Mouse (Mus musculus): ENCODE measurements at regions not wholly inside any gene's neighbourhood (a gene's known extent, or its start where the extent isn't known, plus 50 kb on each side); places are given as distances from the start of the nearest gene placed in this dataset.

DNA sequence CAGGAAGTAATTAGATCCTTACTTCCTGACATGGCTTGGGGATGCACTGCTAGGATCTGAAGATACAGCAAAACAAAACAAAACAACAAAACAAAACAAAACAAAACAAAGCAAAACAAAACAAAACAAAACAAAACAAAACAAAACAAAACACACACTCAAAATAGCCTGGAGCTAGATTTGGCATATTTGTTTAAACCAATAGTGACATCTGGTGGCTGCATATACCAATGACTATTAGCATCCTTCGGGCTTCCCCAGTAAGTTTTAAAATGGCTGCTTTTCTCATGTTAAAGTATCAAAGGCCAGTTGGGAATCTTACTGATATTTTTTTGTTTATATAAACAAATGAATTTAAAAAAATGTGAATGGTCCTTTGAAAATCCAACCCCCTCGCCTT lies 52.9 kb upstream of the Ica1 start:
- Histone ChIP-seq H3K4me1 (no peaks in the 10 kb centered on the region), H3K27me3 (replicated peaks) (no peaks in the 10 kb centered on the region), H3K9me3 (replicated peaks) (no peaks in the 10 kb centered on the region), H3K4me2 (no peak overlapping the region), H3K9ac (replicated peaks) (no peak overlapping the region), H3K4me3 (replicated peaks) (no peak overlapping the region), H3K36me3 (no peaks in the 10 kb centered on the region), H3K27ac (replicated peaks) (no peak overlapping the region)
- no peak for ATAC-seq (ENCODE audit: low FRiP score)
- WGBS: 55% methylated on average over 2 of the region's 2 CpGs

DNA sequence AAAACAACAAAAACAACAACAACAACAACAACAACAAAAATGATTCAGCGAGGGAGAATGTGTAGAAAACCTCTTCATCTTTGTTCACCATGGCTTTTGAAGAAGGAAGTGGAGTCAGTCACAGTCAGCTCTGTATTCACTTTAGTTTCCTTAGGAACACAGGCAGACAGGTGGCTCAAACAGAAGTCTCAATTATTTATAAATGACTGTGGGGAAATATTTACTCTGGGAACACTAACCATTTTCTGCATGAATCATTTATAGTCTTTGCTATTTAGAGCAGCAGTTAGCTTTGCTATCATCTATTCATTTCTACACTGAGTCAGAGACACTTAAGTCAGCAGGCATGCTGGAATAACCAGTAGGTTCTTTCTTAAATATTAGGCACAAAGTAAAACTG lies 54.6 kb upstream of the Ica1 start:
- Histone ChIP-seq H3K9me3 (replicated peaks) (no peaks in the 10 kb centered on the region), H3K4me2 (no peak overlapping the region), H3K4me1 (no peaks in the 10 kb centered on the region), H3K27me3 (replicated peaks) (no peaks in the 10 kb centered on the region), H3K4me3 (replicated peaks) (no peak overlapping the region), H3K27ac (replicated peaks) (no peak overlapping the region), H3K9ac (replicated peaks) (no peak overlapping the region), H3K36me3 (no peaks in the 10 kb centered on the region)
- WGBS: 88% methylated on average over 1 of the region's 1 CpGs
- ATAC-seq (ENCODE audit: low FRiP score): no peak

DNA sequence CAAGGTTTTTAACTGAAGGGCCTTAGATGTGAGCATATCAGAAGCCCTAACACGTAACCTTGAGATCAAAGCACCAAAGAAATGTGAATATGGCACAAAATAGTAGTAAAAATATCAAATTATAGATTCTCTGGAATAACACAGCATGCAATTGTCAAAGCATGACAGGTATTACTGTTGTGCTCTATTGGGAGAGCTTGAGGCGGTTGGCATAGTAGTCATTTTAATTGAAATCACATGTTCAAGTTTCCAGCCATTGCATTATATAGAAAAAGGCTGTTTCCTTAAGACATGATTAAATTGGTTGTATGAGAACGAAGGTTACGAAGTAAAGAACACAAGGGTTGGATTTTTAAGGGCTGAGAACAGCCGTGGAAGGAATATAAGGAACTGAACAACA lies 75.4 kb upstream of the Ica1 start:
- 87% methylated on average over 5 of the region's 5 CpGs for WGBS
- no peaks in the 10 kb centered on the region for H3K4me1 ChIP-seq
- H3K27me3 ChIP-seq (replicated peaks): no peaks in the 10 kb centered on the region
- no peak overlapping the region for H3K27ac ChIP-seq (replicated peaks)
- no peak overlapping the region for H3K9ac ChIP-seq (replicated peaks)
- no peak for ATAC-seq (ENCODE audit: low FRiP score)
- no peak overlapping the region for H3K4me2 ChIP-seq
- no peaks in the 10 kb centered on the region for H3K36me3 ChIP-seq
- no peaks in the 10 kb centered on the region for H3K9me3 ChIP-seq (replicated peaks)
- no peak overlapping the region for H3K4me3 ChIP-seq (replicated peaks)

DNA sequence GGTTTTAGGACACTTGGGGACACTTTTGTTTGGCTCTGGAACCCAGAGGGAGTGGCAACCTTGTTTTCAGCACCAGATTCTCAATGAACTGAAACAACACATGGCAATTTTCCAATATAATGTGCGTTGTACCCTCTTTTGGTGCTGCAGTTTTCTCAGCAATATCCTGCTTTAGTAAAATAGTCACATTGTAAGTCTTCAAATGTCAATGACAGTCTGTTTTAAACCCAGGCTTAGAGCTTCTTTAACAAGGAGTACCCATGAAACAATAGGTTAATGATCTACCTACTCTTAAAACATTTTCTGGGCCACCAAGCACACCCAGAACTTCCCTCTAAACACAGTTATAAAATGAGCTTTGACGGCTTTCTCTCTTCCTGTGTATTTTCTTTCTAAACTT lies 82.3 kb upstream of the Ica1 start:
- H3K27me3 ChIP-seq (replicated peaks): no peaks in the 10 kb centered on the region
- no peaks in the 10 kb centered on the region for H3K9me3 ChIP-seq (replicated peaks)
- H3K9ac ChIP-seq (replicated peaks): no peak overlapping the region
- H3K4me3 ChIP-seq (replicated peaks): no peak overlapping the region
- H3K36me3 ChIP-seq: no peaks in the 10 kb centered on the region
- ATAC-seq (ENCODE audit: low FRiP score): no peak
- no peak overlapping the region for H3K4me2 ChIP-seq
- no peaks in the 10 kb centered on the region for H3K4me1 ChIP-seq
- WGBS: 44% methylated on average over 2 of the region's 2 CpGs
- H3K27ac ChIP-seq (replicated peaks): no peak overlapping the region

DNA sequence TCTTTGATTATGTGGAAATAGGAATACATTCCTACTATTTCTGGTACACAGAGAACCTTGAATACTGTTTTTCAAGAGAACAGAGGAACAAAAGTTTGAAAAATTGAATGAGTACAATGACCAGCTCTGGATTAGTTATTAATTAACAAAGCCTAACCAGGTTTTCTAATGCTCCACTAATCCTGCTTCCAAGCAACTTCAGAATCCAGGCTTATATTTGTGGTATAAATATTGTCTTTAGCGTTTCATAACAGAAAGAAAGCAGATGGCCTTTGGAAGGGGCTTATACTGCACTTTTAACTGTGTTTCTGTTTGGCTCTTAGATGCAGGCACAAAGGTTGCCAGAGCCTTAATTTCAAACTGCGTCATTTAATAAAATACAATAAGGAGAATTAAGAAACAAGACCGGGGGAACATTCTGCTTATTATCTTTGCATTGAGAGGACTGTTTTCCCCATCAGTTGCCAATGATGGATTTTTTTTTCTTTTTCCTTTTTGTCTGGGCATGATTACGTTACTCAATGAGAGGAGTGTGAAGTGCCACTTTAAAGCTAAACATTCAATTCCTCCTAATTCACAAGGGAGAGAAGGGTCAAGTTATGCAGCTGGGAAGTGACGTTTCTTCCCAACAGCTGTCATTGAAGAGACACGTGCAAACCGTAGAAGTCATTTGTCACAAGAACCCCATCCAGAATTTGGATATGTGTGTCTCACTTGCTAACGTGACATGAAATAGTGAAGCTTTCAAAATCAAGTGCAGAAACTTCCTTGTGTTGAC lies 84.2 kb upstream of the Nxph1 start:
- no peaks in the 10 kb centered on the region for H3K36me3 ChIP-seq
- no peak overlapping the region for H3K4me2 ChIP-seq
- no peaks in the 10 kb centered on the region for H3K9me3 ChIP-seq (replicated peaks)
- no peak for ATAC-seq (ENCODE audit: low FRiP score)
- no peaks in the 10 kb centered on the region for H3K4me1 ChIP-seq
- no peak overlapping the region for H3K27ac ChIP-seq (replicated peaks)
- H3K27me3 ChIP-seq (replicated peaks): no peaks in the 10 kb centered on the region
- 65% methylated on average over 8 of the region's 8 CpGs for WGBS
- H3K9ac ChIP-seq (replicated peaks): no peak overlapping the region
- no peak overlapping the region for H3K4me3 ChIP-seq (replicated peaks)

DNA sequence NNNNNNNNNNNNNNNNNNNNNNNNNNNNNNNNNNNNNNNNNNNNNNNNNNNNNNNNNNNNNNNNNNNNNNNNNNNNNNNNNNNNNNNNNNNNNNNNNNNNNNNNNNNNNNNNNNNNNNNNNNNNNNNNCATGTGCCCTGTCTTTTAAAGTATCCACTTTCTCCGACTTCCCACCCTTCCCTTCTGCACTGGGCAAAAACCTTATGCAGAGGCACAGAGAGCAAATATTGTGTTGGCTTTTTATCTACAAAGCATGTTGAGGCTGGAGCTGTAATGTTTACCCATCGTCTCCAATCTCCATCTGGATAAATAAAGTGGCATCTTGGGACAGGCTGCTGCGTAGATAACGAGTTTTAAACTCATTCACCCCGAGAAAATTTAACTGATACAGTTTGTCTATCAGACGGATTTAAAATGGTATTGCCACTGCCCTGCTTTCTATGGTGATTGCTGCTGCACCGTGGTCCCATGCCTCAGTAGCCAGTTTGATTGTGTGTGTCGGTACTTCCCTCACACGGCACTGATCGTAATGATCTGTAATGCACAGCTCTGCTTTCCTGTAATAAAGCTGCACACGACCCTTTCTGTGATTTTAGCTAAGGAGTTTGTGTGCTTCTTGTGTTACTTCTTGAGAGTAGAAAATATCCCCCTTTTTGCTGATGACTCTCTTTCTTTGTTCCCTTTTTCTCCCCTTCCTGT lies 70.7 kb upstream of the Nxph1 start:
- Histone ChIP-seq H3K4me1 (peaks cover 8% of the 10 kb centered on the region; the same call in 1 of the 2 replicates), H3K27ac (replicated peaks) (peak overlapping the region; percentile 69), H3K9me3 (replicated peaks) (no peaks in the 10 kb centered on the region), H3K36me3 (no peaks in the 10 kb centered on the region), H3K9ac (replicated peaks) (no peak overlapping the region), H3K27me3 (replicated peaks) (no peaks in the 10 kb centered on the region), H3K4me2 (peak overlapping the region; percentile 34), H3K4me3 (replicated peaks) (peak overlapping the region; percentile 15; the same call in 1 of the 2 replicates)
- peak; percentile 88 for ATAC-seq (ENCODE audit: low FRiP score)
- WGBS: 14% methylated on average over 11 of the region's 11 CpGs

DNA sequence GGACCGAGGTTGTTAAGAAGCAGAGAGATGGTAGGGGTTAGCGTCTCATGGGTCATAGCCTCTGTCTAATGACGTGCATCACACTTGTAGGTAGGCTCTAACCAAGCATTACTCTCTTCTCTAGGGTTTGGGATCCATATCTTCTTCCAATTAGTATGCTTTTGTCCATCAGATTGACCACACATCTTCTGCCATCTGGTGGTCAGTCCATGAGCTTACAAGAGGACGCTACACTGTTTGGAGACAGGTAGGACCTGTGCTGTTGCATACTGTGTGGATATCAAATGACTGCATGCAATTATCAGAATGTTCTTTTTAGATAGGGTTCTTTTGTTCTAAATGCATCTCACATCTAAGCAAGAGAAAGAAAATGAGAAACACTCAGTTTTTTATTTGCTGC lies 54.6 kb upstream of the Nxph1 start:
- ATAC-seq (ENCODE audit: low FRiP score): no peak
- WGBS: 74% methylated on average over 4 of the region's 4 CpGs
- H3K4me3 ChIP-seq (replicated peaks): no peak overlapping the region

DNA sequence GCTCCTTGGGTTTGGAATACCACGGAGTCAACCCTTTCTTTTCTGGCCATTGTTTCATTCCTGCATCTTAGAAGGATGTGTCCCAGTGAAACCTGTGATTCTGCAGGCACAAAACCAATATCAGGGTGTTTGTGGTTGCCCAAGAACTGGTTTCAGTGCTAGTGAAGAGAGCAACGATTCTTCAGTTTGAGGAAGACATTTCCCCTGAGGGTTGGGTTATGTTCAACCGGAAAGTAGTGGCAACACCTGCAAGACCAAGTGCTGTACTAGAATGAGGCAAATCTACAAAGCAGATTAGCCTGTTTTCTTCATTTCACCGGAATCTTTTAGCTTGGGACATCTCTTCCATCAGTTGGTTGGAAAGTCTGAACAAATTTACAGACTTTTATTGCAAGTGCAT lies 52.1 kb upstream of the Nxph1 start:
- peaks cover 10% of the 10 kb centered on the region for H3K4me1 ChIP-seq
- no peak overlapping the region for H3K9ac ChIP-seq (replicated peaks)
- H3K4me2 ChIP-seq: no peak overlapping the region
- no peaks in the 10 kb centered on the region for H3K27me3 ChIP-seq (replicated peaks)
- no peak overlapping the region for H3K4me3 ChIP-seq (replicated peaks)
- ATAC-seq (ENCODE audit: low FRiP score): no peak
- no peak overlapping the region for H3K27ac ChIP-seq (replicated peaks)
- no peaks in the 10 kb centered on the region for H3K36me3 ChIP-seq
- no peaks in the 10 kb centered on the region for H3K9me3 ChIP-seq (replicated peaks)
- WGBS: 81% methylated on average over 4 of the region's 4 CpGs

More for the DNA sequence above, 54.6 kb upstream of the Nxph1 start:
- no peak overlapping the region for H3K9ac ChIP-seq (replicated peaks)
- no peaks in the 10 kb centered on the region for H3K36me3 ChIP-seq
- no peaks in the 10 kb centered on the region for H3K27me3 ChIP-seq (replicated peaks)
- H3K27ac ChIP-seq (replicated peaks): no peak overlapping the region
- H3K4me2 ChIP-seq: no peak overlapping the region
- no peaks in the 10 kb centered on the region for H3K4me1 ChIP-seq
- H3K9me3 ChIP-seq (replicated peaks): no peaks in the 10 kb centered on the region

DNA sequence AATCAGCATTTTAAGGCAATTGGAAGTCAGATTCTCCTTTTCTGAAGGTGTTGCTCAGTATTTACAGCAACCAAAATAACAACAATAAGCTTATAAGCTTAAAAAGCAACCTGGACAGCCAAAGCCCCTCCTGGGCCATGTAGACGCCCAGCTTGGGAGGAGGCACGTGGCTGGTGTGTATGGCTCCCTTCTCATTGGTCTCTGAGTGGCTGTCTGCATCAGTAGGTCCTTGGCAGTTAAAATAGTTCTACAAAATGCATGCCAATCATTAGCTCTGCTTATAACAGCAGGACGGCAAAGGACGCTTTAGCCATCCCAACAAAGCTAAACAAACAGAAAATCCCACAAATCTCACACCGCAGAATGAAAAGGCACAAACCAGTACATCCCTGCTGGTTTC lies 51.4 kb upstream of the Nxph1 start:
- Histone ChIP-seq H3K27ac (replicated peaks) (no peak overlapping the region), H3K9ac (replicated peaks) (no peak overlapping the region), H3K36me3 (no peaks in the 10 kb centered on the region), H3K9me3 (replicated peaks) (no peaks in the 10 kb centered on the region), H3K27me3 (replicated peaks) (no peaks in the 10 kb centered on the region), H3K4me2 (no peak overlapping the region), H3K4me3 (replicated peaks) (no peak overlapping the region), H3K4me1 (peaks cover 10% of the 10 kb centered on the region)
- ATAC-seq (ENCODE audit: low FRiP score): no peak
- whole genome bisulfite sequencing: 53% methylated on average over 5 of the region's 5 CpGs

DNA sequence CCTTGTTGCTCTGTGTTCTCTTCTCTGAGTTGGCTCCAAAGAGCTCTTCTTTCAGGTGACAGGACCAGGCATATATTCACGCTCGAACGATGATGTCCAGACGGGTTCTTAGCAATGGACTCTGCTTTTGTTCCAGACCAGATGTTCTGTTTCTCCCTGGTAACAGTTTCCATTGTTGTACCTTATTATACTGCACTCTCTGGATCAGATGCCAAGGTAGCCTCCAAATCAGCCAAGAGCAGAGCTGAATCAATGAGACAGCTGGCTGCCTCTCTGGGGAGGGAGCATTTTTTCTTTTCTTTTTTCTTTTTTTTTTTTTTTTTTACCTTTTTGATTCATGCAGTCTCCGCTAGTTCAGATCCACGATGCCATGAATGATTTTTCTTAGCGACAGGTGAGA lies 50.9 kb upstream of the Nxph1 start:
- Histone ChIP-seq H3K36me3 (no peaks in the 10 kb centered on the region), H3K4me3 (replicated peaks) (no peak overlapping the region), H3K9ac (replicated peaks) (no peak overlapping the region), H3K27me3 (replicated peaks) (no peaks in the 10 kb centered on the region), H3K9me3 (replicated peaks) (no peaks in the 10 kb centered on the region), H3K4me2 (no peak overlapping the region), H3K27ac (replicated peaks) (no peak overlapping the region), H3K4me1 (peaks cover 10% of the 10 kb centered on the region)
- WGBS: 37% methylated on average over 7 of the region's 7 CpGs
- 0 out of 2 replicates have a peak, but pooled peaks have one; percentile 18 for ATAC-seq (ENCODE audit: low FRiP score)

DNA sequence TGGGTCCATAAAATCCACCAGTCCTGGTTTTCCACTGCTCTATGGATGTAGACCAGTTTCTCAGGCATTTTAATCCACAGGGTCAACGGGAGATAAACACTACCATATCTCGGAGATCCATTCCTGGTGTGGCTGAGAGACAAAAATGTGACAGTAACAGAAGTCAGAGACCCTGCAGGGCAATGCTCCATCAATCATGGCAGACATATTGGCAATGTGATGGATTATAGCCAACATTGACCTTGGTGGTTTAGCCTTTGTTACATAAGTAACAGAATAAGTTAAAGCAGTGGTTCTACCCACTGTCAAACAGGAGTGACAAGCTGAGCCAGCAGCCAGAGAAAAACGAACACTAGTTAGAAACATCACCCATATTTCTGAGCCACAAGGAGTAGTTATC lies 50.0 kb upstream of the Nxph1 start:
- Histone ChIP-seq H3K9ac (replicated peaks) (no peak overlapping the region), H3K4me2 (no peak overlapping the region), H3K27ac (replicated peaks) (no peak overlapping the region), H3K4me1 (peaks cover 10% of the 10 kb centered on the region), H3K9me3 (replicated peaks) (no peaks in the 10 kb centered on the region), H3K36me3 (no peaks in the 10 kb centered on the region), H3K27me3 (replicated peaks) (no peaks in the 10 kb centered on the region), H3K4me3 (replicated peaks) (no peak overlapping the region)
- 68% methylated on average over 3 of the region's 3 CpGs for WGBS
- no peak for ATAC-seq (ENCODE audit: low FRiP score)
